Mouse (Mus musculus): ENCODE results near the gene Kif2a. TPM values are rescaled to one million over a fixed set of nuclear protein-coding genes. Genes with fewer than 3 reads are reported as not detected.
"Not testable (repeated sequence)": the region's sequence is repeated elsewhere in the genome, so short reads cannot be mapped to it uniquely, and the experiment has no call there.

Kif2a gene
- polyA plus RNA-seq, 1 experiment from 2014 or later = 31.6 TPM

GRCm38 (mm10) chr13:106929201-106929600, 92.7 kb downstream of the Kif2a start:
- Histone ChIP-seq H3K4me3 (ENCODE audit: low read depth, low read length) (no peak overlapping the region), H3K4me2 (ENCODE audit: low read length) (no peak overlapping the region), H3K9ac (ENCODE audit: low read length) (no peak overlapping the region), H3K27ac (ENCODE audit: low read depth, low read length) (no peak overlapping the region), H3K4me1 (ENCODE audit: control insufficient read depth, insufficient read depth, low read length) (no peaks in the 10 kb centered on the region), H3K9me3 (replicated peaks; ENCODE audit: control insufficient read depth, low read length) (peaks cover 6% of the 10 kb centered on the region; the same call in 1 of the 2 replicates), H3K36me3 (ENCODE audit: control insufficient read depth, insufficient read depth, low read length) (peaks cover 9% of the 10 kb centered on the region; the same call in 1 of the 2 replicates), H3K27me3 (replicated peaks; ENCODE audit: control insufficient read depth, insufficient read depth, low read length) (no peaks in the 10 kb centered on the region)
- 93% methylated on average over 2 of the region's 2 CpGs for WGBS
- ATAC-seq (no peak), DNase-seq (ENCODE audit: low spot score) (no peak)

DNA sequence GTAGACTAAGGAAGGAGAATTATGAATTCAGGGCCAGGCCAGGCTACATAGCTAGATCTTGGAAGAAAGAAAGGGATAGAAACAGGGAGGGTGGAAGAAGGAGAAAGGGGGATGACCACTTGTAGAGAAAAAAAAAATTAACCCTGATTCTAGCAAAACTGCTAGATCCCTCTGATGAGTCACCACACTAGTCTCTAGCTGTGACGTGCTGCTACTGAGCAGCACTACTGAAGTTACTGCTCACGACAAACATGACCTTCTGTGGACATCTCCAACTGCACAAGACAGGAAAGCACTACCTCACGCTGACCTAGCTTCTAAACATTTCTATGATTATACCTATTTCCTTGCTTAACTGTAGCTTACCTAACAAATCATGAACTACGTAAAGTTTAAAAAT, 93.6 kb downstream of the Kif2a start:
- Histone ChIP-seq H3K4me2 (ENCODE audit: low read length) (no peak overlapping the region), H3K36me3 (ENCODE audit: control insufficient read depth, insufficient read depth, low read length) (peaks cover 13% of the 10 kb centered on the region; the same call in 1 of the 2 replicates), H3K9me3 (replicated peaks; ENCODE audit: control insufficient read depth, low read length) (peaks cover 6% of the 10 kb centered on the region; the same call in 1 of the 2 replicates), H3K27me3 (replicated peaks; ENCODE audit: control insufficient read depth, insufficient read depth, low read length) (no peaks in the 10 kb centered on the region), H3K4me3 (ENCODE audit: low read depth, low read length) (no peak overlapping the region), H3K9ac (ENCODE audit: low read length) (no peak overlapping the region), H3K27ac (ENCODE audit: low read depth, low read length) (no peak overlapping the region), H3K4me1 (ENCODE audit: control insufficient read depth, insufficient read depth, low read length) (no peaks in the 10 kb centered on the region)
- DNase-seq (ENCODE audit: low spot score) (no peak), ATAC-seq (no peak)
- 98% methylated on average over 4 of the region's 4 CpGs for WGBS

GRCm38 (mm10) chr13:106925921-106926320, 96.0 kb downstream of the Kif2a start:
- WGBS = 95% methylated on average over 3 of the region's 3 CpGs
- not testable (repeated sequence) for ATAC-seq

GRCm38 (mm10) chr13:106918322-106919050, 103.4 kb downstream of the Kif2a start:
- DNase-seq (ENCODE audit: low spot score) = peak; percentile 87
- H3K27ac ChIP-seq (ENCODE audit: low read depth, low read length) = no peak overlapping the region
- 91% methylated on average over 7 of the region's 7 CpGs for WGBS
- peaks cover 27% of the 10 kb centered on the region for H3K36me3 ChIP-seq (ENCODE audit: control insufficient read depth, insufficient read depth, low read length)
- H3K27me3 ChIP-seq (replicated peaks; ENCODE audit: control insufficient read depth, insufficient read depth, low read length) = no peaks in the 10 kb centered on the region
- no peak overlapping the region for H3K9ac ChIP-seq (ENCODE audit: low read length)
- no peak overlapping the region for H3K4me3 ChIP-seq (ENCODE audit: low read depth, low read length)
- ATAC-seq = no peak
- no peaks in the 10 kb centered on the region for H3K4me1 ChIP-seq (ENCODE audit: control insufficient read depth, insufficient read depth, low read length)
- H3K4me2 ChIP-seq (ENCODE audit: low read length) = no peak overlapping the region
- H3K9me3 ChIP-seq (replicated peaks; ENCODE audit: control insufficient read depth, low read length) = no peaks in the 10 kb centered on the region

More at GRCm38 (mm10) chr13:106925921-106926320, 96.0 kb downstream of the Kif2a start:
- not testable (repeated sequence) for H3K9ac ChIP-seq (ENCODE audit: low read length); H3K27ac ChIP-seq (ENCODE audit: low read depth, low read length); H3K27me3 ChIP-seq (replicated peaks; ENCODE audit: control insufficient read depth, insufficient read depth, low read length); H3K4me2 ChIP-seq (ENCODE audit: low read length); H3K4me3 ChIP-seq (ENCODE audit: low read depth, low read length); H3K9me3 ChIP-seq (replicated peaks; ENCODE audit: control insufficient read depth, low read length); DNase-seq (ENCODE audit: low spot score); H3K4me1 ChIP-seq (ENCODE audit: control insufficient read depth, insufficient read depth, low read length)
- H3K36me3 ChIP-seq (ENCODE audit: control insufficient read depth, insufficient read depth, low read length) = peaks cover 25% of the 10 kb centered on the region

- no peak for ATAC-seq
- WGBS = 87% methylated on average over 3 of the region's 3 CpGs
These were observed 108.7 kb downstream of the Kif2a start for GRCm38 (mm10) chr13:106913125-106913736.

DNA sequence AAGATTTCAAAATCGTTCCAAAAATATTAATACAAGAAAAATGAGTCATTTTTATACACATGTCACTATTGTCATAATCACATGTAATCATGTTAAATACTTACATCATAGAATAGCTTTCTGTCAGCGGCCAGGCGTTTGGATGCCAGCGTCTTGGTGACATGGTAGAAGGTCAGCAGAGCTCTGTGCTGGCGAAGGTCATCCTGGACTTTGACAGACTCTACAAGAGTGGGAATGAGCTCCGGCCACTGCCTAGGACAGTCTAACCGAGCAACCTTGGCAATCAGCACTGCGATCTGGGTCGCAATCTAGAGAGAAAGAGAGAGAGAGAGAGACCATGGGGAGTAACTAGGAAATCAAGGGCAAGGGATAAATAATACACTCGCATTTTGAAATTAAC, 111.8 kb downstream of the Kif2a start:
- Histone ChIP-seq H3K4me2 (ENCODE audit: low read length) (no peak overlapping the region), H3K36me3 (ENCODE audit: control insufficient read depth, insufficient read depth, low read length) (peaks cover 41% of the 10 kb centered on the region), H3K27ac (ENCODE audit: low read depth, low read length) (no peak overlapping the region), H3K27me3 (replicated peaks; ENCODE audit: control insufficient read depth, insufficient read depth, low read length) (no peaks in the 10 kb centered on the region), H3K4me1 (ENCODE audit: control insufficient read depth, insufficient read depth, low read length) (no peaks in the 10 kb centered on the region), H3K9me3 (replicated peaks; ENCODE audit: control insufficient read depth, low read length) (no peaks in the 10 kb centered on the region), H3K9ac (ENCODE audit: low read length) (no peak overlapping the region), H3K4me3 (ENCODE audit: low read depth, low read length) (no peak overlapping the region)
- 96% methylated on average over 10 of the region's 10 CpGs for WGBS
- ATAC-seq (no peak), DNase-seq (ENCODE audit: low spot score) (no peak)

More at GRCm38 (mm10) chr13:106913125-106913736, 108.7 kb downstream of the Kif2a start:
- no peaks in the 10 kb centered on the region for H3K27me3 ChIP-seq (replicated peaks; ENCODE audit: control insufficient read depth, insufficient read depth, low read length)
- H3K4me1 ChIP-seq (ENCODE audit: control insufficient read depth, insufficient read depth, low read length) = no peaks in the 10 kb centered on the region
- H3K9me3 ChIP-seq (replicated peaks; ENCODE audit: control insufficient read depth, low read length) = no peaks in the 10 kb centered on the region
- H3K4me2 ChIP-seq (ENCODE audit: low read length) = no peak overlapping the region
- H3K27ac ChIP-seq (ENCODE audit: low read depth, low read length) = no peak overlapping the region
- DNase-seq (ENCODE audit: low spot score) = no peak
- H3K4me3 ChIP-seq (ENCODE audit: low read depth, low read length) = no peak overlapping the region
- H3K36me3 ChIP-seq (ENCODE audit: control insufficient read depth, insufficient read depth, low read length) = peaks cover 19% of the 10 kb centered on the region
- H3K9ac ChIP-seq (ENCODE audit: low read length) = no peak overlapping the region

Other genes with a start within 250 kb of the Kif2a start
- 46.8 and 50.6 TPM in 2 replicates for gene Ipo11, start 85.2 kb downstream of the Kif2a start, polyA plus RNA-seq (2014; fragmentation: Nextera tagmentation; extraction: Ambion mirVana)
- gene Dimt1, start 75.0 kb downstream of the Kif2a start, polyA plus RNA-seq (2014; fragmentation: Nextera tagmentation; extraction: Ambion mirVana) = 47.6 and 52.2 TPM in 2 replicates

Measured in forebrain, embryonic 14.5 days (tissue).